Mouse (Mus musculus) layer of hippocampus, adult 2 months (tissue): ENCODE data around the gene Gm10642. TPM values are rescaled to one million over a fixed set of nuclear protein-coding genes. Genes with fewer than 3 reads are reported as not detected.

Experiments
- DNase-seq, 2 experiments: peaks; one replicate each; pipeline ENCODE4 v3.0.0; 2022; ENCODE audit warnings: low spot score in 2 of 2
- H3K27ac ChIP-seq: fragments of 200-600 bp; 2 replicates; pipeline ENCODE4 v1.8.1; 2022
- H3K4me3 ChIP-seq: fragments of 200-600 bp; 2 replicates; pipeline ENCODE4 v1.8.1; 2022; ENCODE audit warnings: mild to moderate bottlenecking
- CTCF ChIP-seq: fragments of 200-600 bp; conservative IDR thresholded peaks from 2 replicates; pipeline ENCODE4 v1.8.1; 2022; ENCODE audit warnings: antibody characterized with exemption, mild to moderate bottlenecking, moderate library complexity
- total RNA-seq, 2 experiments: library from RNA; stranded (reverse); gene quantifications; 2 replicates each; pipeline ENCODE4 v1.2.3; 2021

Gm10642 gene
- total RNA-seq, 2 experiments from 2014 or later, result 0.59 to 0.93 TPM

DNA sequence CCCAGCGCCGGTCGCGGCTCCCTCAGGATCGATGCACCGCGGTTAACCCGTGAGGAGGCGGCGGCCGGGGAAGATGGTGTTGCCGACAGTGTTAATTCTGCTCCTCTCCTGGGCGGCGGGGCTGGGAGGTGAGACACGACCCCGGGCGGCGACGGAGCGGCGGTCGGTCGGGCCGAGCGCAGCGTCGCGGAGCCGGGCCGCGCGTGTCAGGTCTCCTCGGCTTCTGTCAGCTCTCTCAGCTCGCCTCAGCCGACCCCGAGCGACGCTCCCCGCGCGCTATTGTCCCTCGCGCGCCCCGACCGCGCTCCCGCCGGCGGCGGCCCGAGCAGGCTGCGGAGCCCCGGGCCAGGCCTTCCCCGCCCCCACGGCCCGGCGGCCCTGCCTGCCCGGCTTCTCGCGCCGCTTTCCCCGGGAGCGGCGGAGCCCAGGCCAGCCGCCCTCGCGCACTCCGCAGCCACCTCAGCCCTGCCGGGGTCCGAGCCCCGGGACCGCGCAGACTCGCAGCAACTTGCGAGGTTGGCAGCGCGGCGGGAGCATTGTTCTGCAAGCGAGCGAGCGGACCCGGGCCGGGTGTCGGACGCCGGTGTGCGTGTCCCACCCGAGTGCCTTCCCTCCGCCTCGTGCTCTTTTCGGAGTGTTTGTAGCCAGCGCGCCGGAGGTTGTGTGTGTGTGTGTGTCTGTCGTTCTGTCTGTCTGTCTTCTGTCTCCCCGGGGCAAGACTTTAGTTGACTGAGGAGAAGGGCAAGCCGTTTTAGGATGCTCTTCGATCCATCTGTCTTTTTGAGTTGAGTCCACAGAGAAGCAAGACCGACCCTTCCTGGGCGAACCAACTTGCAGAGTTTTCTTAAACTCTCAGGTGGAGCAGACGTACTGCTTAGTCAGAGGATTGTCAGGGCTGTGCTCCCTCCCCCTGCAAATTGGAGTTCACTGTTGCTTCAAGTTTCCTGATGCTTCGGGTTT is 23.4 kb downstream of the Gm10642 start:
- TF ChIP-seq CTCF, result no peak
- peak; percentile 13 to 47 for DNase-seq
- Histone ChIP-seq H3K4me3 (peak overlapping the region; percentile 96), H3K27ac (peak overlapping the region; percentile 96)

DNA sequence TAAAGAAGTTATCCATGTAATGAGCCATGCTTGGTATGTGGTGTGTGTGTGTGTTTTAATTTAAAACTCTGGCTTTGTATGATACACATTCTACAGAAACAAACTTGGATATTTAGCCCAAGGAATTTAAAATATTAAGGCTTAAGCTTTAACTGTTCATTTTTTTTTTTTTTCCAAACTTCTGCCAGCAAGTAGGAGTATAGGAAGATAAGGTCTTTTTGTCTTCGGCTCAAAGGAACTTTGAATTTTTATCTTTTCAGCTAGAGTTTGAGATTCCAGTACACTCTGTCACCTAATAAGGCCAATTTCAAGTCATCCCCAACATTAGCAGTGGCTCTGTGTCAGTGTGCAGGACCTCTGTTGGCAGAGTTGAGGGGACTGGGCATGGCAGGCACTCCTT is 26.2 kb downstream of the Gm10642 start:
- no peak overlapping the region for H3K4me3 ChIP-seq

DNA sequence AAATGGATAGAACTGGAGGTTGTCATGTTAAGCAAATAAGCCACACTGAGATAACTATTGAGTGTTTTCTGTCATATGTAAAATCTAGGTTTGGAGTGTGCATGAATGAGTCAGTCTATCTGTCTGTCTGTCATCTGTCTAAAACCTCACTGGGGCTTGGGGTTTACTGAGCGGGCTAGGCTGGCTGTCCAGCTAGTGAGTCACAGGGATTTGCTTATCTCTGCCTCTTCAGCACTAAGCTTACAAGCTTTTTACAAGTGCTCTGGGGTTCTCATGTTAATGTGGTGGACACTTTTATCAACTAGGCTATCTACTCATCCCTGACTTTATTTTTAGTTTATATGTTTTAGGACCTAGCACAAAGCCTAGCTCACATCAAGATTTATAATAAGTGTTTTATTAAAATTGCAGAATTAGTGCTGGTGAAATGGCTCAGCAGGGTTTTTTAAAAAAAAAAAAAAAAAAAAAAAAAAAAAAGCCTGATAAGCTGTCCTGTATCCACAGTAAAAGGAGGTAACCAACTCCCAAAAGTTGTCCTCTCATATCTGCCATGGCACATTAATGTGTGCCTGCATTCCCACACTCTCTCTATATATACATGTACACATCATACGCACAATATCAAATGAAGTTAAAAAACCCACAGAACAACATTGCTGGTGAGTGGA is 32.4 kb downstream of the Gm10642 start:
- Histone ChIP-seq H3K27ac (no peak overlapping the region), H3K4me3 (no peak overlapping the region)
- TF ChIP-seq CTCF, result no peak
- no peak for DNase-seq

More for the DNA sequence above, 26.2 kb downstream of the Gm10642 start:
- H3K27ac ChIP-seq, result no peak overlapping the region
- DNase-seq, result no peak
- no peak for TF ChIP-seq CTCF

- DNase-seq, result no peak
- no peak for TF ChIP-seq CTCF
- Histone ChIP-seq H3K27ac (no peak overlapping the region), H3K4me3 (no peak overlapping the region)
Measured at GRCm38 (mm10) chr9:70689926-70690325, 33.9 kb downstream of the Gm10642 start.

DNA sequence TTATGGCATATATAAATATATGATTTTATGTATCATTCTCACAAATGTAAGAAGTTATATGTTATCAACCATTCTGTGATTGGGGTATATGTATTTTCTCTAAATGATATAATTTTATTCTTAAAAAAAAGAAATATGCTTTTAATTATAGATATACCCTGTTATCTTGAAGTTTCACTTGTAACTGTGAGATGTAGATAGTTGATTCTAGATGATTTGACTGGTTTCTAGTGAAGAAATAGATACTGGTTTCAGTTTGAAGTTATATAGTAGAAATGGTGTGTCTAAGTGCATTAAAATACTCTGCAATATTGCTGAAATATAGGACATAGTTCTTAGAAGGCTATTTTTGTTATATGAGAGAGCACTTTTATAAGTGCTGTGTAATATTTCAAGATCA is 34.5 kb downstream of the Gm10642 start:
- TF ChIP-seq CTCF, result no peak
- Histone ChIP-seq H3K4me3 (no peak overlapping the region), H3K27ac (no peak overlapping the region)
- DNase-seq, result no peak

GRCm38 (mm10) chr9:70691772-70692693 is 36.0 kb downstream of the Gm10642 start:
- H3K27ac ChIP-seq, result no peak overlapping the region
- H3K4me3 ChIP-seq, result no peak overlapping the region
- DNase-seq, result no peak
- TF ChIP-seq CTCF, result no peak

- no peak for TF ChIP-seq CTCF
- no peak overlapping the region for H3K27ac ChIP-seq
- H3K4me3 ChIP-seq, result no peak overlapping the region
- no peak for DNase-seq
Measured at GRCm38 (mm10) chr9:70695723-70696122, 39.7 kb downstream of the Gm10642 start.

- Histone ChIP-seq H3K4me3 (no peak overlapping the region), H3K27ac (no peak overlapping the region)
- no peak for TF ChIP-seq CTCF
- DNase-seq, result no peak
Measured at GRCm38 (mm10) chr9:70698090-70698489, 42.0 kb downstream of the Gm10642 start.

DNA sequence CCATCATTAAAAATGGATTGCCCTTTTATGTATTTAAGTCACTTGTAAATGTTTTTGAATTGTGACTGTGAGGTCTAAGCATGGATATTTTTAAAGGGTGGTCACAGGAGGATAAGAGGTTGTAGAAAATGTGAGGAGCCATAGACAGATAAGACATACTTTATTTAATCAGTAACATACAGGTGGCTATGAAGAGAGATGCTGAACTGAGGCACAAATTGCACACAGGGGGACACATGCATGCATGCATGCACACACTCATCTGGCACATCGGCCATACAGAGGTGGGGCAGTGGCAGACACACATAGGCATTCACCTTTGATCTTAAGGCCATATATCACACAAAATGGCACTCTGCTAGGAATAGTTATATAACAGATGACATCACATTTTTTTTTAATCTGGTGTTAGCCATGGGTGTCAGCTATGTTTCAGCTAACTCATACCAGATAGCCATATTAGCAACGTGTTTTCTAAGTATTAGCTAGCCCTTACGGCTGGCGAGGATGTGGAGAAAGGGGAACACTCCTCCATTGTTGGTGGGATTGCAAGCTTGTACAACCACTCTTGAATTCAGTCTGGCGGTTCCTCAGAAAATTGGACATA is 47.6 kb downstream of the Gm10642 start:
- no peak overlapping the region for H3K4me3 ChIP-seq
- TF ChIP-seq CTCF, result no peak
- DNase-seq, result no peak
- no peak overlapping the region for H3K27ac ChIP-seq

- Histone ChIP-seq H3K27ac (no peak overlapping the region), H3K4me3 (no peak overlapping the region)
- no peak for DNase-seq
- no peak for TF ChIP-seq CTCF
Measured at GRCm38 (mm10) chr9:70706444-70706843, 50.4 kb downstream of the Gm10642 start.

Other genes with a start within 250 kb of the Gm10642 start
- 1 to 10 TPM; 1.2 to 1.4 TPM for gene Ccnb2, start 234.7 kb upstream of the Gm10642 start, total RNA-seq
- gene Rnf111, start 152.5 kb upstream of the Gm10642 start, total RNA-seq, result 10 to 100 TPM; 42.4 to 43.7 TPM
- 10 to 100 TPM; 53.0 to 60.1 TPM for gene Sltm, start 113.5 kb upstream of the Gm10642 start, total RNA-seq
- gene Mindy2, start 923 bp downstream of the Gm10642 start, total RNA-seq, result 10 to 100 TPM; 30.4 to 33.3 TPM
- gene Adam10, start 22.7 kb downstream of the Gm10642 start, total RNA-seq, result 10 to 100 TPM; 67.1 to 71.2 TPM